Mouse (Mus musculus): ENCODE data around the gene Gpr35.

The Gpr35 gene

DNA sequence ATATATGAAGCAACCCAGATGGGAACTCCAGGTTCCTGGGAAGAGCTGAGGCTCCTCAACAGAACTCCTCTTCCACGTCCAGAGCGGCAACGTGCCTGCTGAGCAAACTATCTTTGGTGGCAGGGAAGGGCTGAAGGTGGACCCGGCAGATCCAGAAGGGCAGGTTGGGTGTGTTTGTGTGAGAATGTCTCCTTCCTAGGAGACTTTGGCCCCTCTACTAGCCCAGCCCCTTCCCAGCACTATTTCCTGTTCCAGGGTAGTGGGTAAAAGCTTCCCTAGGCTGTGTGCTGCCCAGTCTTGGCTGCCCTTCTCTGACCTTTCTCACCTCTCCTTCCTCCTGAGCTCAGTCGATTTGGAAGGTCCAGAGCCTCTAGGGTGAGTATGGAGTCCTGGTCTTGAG is at the start of gene Gpr35:
Gene Gpr35, plus strand, starts transcription at position 259 of the 400 bp plus-strand sequence.
- in situ Hi-C loops (cut with MboI; ENCODE audit: low sequenced_read_pairs) = no loop called here

DNA sequence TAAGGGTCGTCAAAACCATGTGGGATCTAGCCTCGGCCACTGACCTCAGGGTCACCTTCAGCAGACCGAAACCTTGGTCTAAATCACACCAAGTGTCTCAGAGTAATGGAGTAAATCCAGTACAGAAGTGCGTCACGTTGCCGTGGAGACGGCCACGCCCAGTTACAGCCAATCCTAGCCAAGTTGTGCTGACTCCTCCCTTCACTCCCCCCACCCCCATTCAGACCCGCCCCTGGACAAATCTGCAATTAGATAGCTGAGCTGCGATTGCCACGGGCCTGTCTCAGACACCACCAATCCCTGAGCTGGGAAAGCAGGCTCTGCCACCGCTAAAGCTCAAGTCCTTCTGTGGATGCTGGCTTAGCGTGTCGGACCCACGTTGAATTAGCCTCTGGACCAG is 47.9 kb upstream of the Gpr35 start, which contains the start of gene Ankmy1:
Gene Ankmy1, minus strand, starts transcription at position 121 of the 400 bp plus-strand sequence.
- in situ Hi-C loops (cut with MboI; ENCODE audit: low sequenced_read_pairs) = no loop called here

- in situ Hi-C loops (cut with MboI; ENCODE audit: low sequenced_read_pairs) = no loop called here
Measured at GRCm38 (mm10) chr1:92903627-92904026, 47.0 kb upstream of the Gpr35 start.

DNA sequence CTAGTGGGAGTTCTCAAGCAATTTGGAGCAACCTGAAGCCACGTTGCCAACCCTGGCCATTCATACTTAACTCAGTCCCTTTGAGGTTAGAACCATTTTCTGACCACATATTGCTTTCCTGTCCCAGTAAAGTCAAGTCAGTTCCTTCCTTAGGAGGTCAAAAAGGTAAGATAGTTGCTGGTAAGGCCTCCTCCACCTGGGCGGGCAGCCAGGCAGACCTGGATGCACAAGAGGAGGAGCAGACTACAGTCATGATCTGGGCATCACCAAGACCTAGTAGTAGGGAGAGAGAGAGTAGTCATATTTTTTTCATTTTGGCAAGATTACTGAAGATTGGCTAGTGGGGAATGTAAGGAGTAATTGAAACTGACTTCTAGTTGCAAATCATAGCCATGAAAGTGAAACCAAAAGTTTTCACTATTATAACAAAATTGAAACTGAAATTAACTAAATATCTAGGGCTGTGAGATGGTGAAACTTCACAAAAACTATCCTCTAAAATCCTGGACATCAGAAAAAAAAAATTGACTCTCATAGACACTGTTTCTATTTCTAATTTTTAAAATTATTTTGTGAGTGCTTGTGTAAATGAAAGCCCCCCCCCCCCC is 44.9 kb upstream of the Gpr35 start:
- in situ Hi-C loops (cut with MboI; ENCODE audit: low sequenced_read_pairs) = no loop called here

DNA sequence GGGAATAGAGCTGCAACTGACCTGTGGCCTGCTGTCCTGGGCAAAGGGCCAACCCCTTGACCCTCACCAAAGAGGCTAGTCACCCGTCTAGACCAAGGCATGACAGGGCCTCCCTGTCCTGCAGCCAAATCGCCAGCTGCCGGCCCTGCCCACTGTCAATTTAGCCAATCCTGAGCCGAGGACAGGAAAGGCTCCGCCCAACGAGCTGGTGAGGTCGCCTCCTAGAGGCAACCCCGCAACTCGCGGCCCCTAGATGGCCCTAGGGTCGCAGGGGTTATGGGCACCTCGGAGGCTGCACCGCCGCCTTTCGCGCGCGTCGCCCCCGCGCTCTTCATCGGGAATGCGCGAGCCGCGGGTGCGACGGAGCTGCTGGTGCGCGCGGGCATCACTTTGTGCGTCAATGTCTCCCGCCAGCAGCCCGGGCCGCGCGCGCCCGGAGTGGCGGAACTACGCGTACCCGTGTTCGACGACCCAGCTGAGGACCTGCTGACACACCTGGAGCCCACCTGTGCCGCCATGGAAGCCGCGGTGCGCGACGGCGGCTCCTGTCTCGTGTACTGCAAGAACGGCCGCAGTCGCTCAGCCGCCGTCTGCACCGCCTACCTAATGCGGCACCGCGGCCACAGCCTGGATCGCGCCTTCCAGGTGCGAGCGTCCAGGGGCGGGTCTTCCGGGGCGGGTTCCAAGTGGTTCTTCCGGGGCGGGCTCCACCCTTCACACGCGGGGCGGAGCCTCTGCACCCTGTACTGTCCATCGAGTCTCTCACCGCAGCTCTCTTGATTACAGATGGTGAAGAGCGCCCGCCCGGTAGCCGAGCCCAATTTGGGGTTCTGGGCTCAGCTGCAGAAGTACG is 43.7 kb upstream of the Gpr35 start, which contains the start of gene Dusp28:
Gene Dusp28, plus strand, starts transcription at position 203 of the 853 bp plus-strand sequence.
- in situ Hi-C loops (cut with MboI; ENCODE audit: low sequenced_read_pairs) = no loop called here

DNA sequence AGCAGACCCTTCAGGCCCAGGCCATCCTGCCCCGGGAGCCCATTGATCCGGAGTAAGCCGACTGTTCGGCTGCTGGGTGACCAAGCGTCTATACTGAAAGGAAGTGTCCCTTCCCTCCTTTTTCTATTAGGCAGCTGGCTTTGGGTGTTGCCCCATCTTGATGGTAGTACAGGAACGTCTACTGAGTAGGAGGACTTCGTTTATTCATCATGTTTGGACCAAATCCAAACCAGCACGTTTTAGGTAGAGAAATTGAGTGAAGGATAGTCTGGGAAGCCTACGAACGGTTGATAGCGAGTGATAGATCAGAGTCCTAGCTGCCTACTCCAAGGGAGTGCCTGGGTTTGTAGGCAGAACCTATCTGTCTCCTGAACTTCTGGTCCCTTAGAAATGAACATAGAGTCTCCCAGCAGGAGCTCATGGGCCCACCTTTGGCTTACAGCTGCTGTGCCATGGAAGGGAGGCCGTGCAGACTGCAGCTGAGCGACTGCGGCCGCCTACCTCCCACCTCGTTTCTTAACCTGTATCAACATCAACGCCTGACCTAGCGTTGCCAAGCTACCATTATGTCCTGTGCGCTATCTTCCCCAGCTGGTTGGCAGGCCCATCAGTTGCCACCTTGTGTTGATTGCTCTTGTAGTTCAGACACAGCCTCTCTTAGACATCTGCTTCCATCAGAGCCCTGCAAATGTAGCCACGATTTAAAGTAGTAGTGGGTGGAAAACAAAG is 42.9 kb upstream of the Gpr35 start:
- in situ Hi-C loops (cut with MboI; ENCODE audit: low sequenced_read_pairs) = no loop called here

- in situ Hi-C loops (cut with MboI; ENCODE audit: low sequenced_read_pairs) = no loop called here
Measured at GRCm38 (mm10) chr1:92908664-92909063, 42.0 kb upstream of the Gpr35 start.

DNA sequence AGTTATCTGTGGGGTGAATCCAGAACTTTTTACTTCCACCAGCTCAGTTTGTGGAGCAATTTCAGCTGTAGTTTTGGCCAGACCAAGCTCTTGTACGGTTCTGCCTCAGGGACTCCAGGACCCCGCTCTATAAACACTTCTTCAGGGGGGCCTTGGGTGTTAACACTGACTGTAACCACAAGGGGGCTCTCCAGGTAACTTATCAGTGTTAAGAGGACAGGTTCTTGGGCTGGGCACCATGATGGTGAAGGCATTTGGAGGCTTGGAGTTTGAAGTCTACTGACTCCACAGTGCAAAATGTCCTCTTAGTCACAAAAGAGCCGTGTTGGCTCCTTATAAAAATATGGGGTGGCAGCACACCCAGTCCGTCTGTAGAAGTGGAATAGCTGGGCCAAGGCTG is 41.6 kb upstream of the Gpr35 start:
- in situ Hi-C loops (cut with MboI; ENCODE audit: low sequenced_read_pairs) = no loop called here

- in situ Hi-C loops (cut with MboI; ENCODE audit: low sequenced_read_pairs) = no loop called here
Measured at GRCm38 (mm10) chr1:92910239-92910885, 40.3 kb upstream of the Gpr35 start, which contains the start of gene Rnpepl1. TSS of gene Rnpepl1 (plus strand) at chr1:92910783.

DNA sequence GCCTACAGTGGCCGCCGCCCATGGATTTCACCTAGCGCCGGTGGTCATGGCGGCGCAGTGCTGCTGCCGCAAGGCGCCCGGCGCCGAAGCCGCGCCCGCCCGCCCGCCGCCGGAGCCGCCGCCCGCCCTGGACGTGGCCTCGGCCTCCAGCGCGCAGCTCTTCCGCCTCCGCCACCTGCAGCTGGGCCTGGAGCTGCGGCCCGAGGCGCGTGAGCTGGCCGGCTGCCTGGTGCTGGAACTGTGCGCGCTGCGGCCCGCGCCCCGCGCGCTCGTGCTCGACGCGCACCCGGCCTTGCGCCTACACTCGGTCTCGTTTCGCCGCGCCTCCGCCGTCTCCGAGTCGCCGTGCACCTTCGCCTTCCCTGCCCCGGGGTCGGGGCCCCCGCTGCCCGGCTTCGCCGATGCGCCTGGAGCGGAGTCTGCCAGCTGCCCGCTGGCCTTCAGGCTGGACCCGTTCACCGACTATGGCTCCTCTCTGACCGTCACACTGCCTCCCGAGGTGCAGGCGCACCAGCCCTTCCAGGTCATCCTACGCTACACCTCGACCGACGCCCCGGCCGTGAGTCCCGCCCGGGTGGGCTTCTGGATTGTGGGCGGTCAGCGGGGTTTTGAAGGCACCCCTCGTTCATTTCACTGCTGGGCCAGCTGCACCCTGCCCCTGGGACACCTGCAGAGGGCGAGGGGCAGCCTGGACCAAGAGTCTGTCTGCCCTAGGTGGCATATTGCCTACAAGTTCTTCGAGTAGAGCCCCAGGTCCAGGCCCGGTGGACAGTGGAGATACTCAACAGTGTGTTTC is 39.5 kb upstream of the Gpr35 start:
- in situ Hi-C loops (cut with MboI; ENCODE audit: low sequenced_read_pairs) = no loop called here

GRCm38 (mm10) chr1:92911721-92912138 is 38.9 kb upstream of the Gpr35 start:
- in situ Hi-C loops (cut with MboI; ENCODE audit: low sequenced_read_pairs) = no loop called here

GRCm38 (mm10) chr1:92912286-92912685 is 38.4 kb upstream of the Gpr35 start:
- in situ Hi-C loops (cut with MboI; ENCODE audit: low sequenced_read_pairs) = no loop called here

GRCm38 (mm10) chr1:92914239-92914638 is 36.4 kb upstream of the Gpr35 start:
- in situ Hi-C loops (cut with MboI; ENCODE audit: low sequenced_read_pairs) = no loop called here

DNA sequence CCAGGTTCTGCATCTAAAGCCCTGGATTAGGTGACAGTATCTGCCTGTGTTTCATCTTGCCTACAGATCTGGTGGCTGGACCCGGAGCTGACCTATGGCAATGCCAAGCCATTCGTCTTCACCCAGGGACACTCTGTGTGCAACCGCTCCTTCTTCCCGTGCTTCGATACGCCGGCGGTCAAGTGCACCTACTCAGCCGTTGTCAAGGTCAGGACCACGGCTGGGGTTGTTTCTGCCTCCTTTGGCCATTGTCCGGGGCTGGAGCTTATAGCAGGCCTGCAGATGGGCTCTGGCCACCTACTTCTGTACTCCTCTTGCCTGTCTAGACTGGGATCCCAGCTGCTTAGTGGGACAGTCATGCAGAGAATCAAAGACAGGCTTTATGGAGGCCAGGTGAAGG is 35.7 kb upstream of the Gpr35 start:
- in situ Hi-C loops (cut with MboI; ENCODE audit: low sequenced_read_pairs) = no loop called here

GRCm38 (mm10) chr1:92916725-92917124 is 33.9 kb upstream of the Gpr35 start:
- in situ Hi-C loops (cut with MboI; ENCODE audit: low sequenced_read_pairs) = no loop called here

DNA sequence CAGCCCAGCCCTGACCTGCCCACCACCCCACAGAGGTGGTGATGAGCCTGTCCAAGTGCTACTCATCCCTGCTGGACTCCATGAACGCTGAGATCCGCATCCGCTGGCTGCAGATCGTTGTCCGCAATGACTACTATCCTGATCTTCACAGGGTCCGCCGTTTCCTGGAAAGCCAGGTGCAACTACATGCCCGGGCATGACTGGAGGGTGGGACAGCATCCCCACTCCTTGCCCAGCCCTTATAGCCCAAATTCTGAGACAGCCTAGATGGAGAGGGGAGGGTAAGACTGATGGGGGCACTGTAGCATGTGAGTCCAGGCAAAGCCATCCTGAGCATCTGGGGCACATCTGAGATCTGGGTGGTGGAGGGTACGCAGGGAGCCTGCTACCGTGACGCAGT is 31.5 kb upstream of the Gpr35 start:
- in situ Hi-C loops (cut with MboI; ENCODE audit: low sequenced_read_pairs) = no loop called here

DNA sequence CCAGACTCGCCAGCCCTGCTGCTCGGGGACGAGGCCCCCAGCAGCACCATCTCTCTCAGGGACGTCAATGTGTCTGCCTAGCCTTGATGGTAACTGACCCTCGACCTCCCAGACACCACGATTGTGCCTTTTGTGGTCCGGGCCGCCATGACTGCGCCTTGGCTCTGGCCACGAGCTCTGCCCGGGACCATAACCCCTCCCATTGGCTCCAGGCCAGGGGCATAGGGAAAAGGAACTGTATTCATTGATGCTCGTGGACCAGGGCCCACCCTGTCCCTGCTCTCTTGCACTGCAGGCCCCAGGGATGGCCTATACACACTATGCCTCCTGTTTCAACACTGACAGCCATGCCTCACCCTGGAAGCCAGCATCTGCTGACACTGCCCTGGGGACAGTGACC is 30.9 kb upstream of the Gpr35 start:
- in situ Hi-C loops (cut with MboI; ENCODE audit: low sequenced_read_pairs) = no loop called here

- in situ Hi-C loops (cut with MboI; ENCODE audit: low sequenced_read_pairs) = no loop called here
Measured at GRCm38 (mm10) chr1:92920474-92921200, 30.0 kb upstream of the Gpr35 start.

GRCm38 (mm10) chr1:92921496-92921895 is 29.2 kb upstream of the Gpr35 start:
- in situ Hi-C loops (cut with MboI; ENCODE audit: low sequenced_read_pairs) = no loop called here
